In the genomic region with DNA sequence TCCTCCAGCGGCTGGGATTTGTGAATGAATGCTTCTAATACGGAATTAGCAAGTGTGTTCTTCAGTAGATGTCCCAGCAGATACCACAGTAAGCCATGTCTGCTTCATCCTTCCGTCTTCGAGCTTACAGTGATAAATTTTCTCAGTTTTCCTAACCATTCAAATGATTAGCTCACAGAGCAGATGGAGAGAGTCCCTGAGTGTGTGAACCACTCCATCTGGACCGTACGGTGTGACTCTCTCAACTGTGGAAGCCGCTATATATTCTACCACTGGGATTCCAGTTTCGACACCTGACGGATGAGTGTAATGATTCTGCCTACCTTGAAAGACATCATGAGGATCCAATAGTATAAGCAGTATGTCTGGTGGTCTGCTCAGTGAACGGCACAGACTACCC, we compare ENCODE assay signal across 28 mouse cellular contexts. TPM values are rescaled to one million over a fixed set of nuclear protein-coding genes. Genes with fewer than 3 reads are reported as not detected.
DNase-seq lines count a peak whose midpoint lies in the region; ATAC-seq and TF ChIP-seq lines count a peak whose summit lies in the region.
"Had no signal": no experiment of that assay in that cellular context is flagged by ENCODE, and none has a peak within 500 bp of the region (broad histone marks: within the 10 kb centered on the region; RNA-seq: fewer than 3 reads in every experiment).

No protein-coding gene starts in this region.

- no peak overlapping the region for H3K4me3 ChIP-seq in left cerebral cortex, adult 2 months
- H3K4me3 ChIP-seq in forebrain, embryonic 16.5 days (replicated peaks; ENCODE audit: low read length), result no peak overlapping the region
- no peak overlapping the region for H3K4me3 ChIP-seq in hindbrain, postnatal 0 days (ENCODE audit: low read length)
- H3K4me3 ChIP-seq: embryonic facial prominence, embryonic 15.5 days; hindbrain, embryonic 10.5 days; kidney, embryonic 15.5 days; limb, embryonic 12.5 days; midbrain, embryonic 15.5 days; neural tube, embryonic 12.5 days had no signal

- no peaks in the 10 kb centered on the region for H3K36me3 ChIP-seq in forebrain, embryonic 16.5 days (ENCODE audit: control insufficient read depth, insufficient read depth)
- H3K36me3 ChIP-seq in hindbrain, postnatal 0 days (ENCODE audit: insufficient read depth, low read length), result no peaks in the 10 kb centered on the region
- H3K36me3 ChIP-seq: embryonic facial prominence, embryonic 15.5 days; hindbrain, embryonic 10.5 days; kidney, embryonic 15.5 days; limb, embryonic 12.5 days; midbrain, embryonic 15.5 days; neural tube, embryonic 12.5 days had no signal

- no peaks in the 10 kb centered on the region for H3K27me3 ChIP-seq in forebrain, embryonic 16.5 days (replicated peaks; ENCODE audit: control insufficient read depth, insufficient read depth, low read length)
- no peaks in the 10 kb centered on the region for H3K27me3 ChIP-seq in hindbrain, postnatal 0 days (ENCODE audit: insufficient read depth, low read length)
- H3K27me3 ChIP-seq: embryonic facial prominence, embryonic 15.5 days; kidney, embryonic 15.5 days; limb, embryonic 12.5 days; midbrain, embryonic 15.5 days; neural tube, embryonic 12.5 days had no signal

- peak; percentile 84 for ATAC-seq in forebrain, embryonic 16.5 days
- no peak for ATAC-seq in hindbrain, postnatal 0 days
- ATAC-seq: activated CD4-positive, CD25-positive, alpha-beta regulatory T cell, adult 4 months; liver, postnatal 0 days; lung, postnatal 0 days; midbrain, embryonic 15.5 days had no signal

- H3K4me1 ChIP-seq in forebrain, embryonic 16.5 days (replicated peaks; ENCODE audit: control insufficient read depth, insufficient read depth, low read length), result peaks cover 9% of the 10 kb centered on the region
- H3K4me1 ChIP-seq in hindbrain, postnatal 0 days (ENCODE audit: insufficient read depth, low read length), result peaks cover 4% of the 10 kb centered on the region; the same call in 1 of the 2 replicates
- H3K4me1 ChIP-seq: kidney, embryonic 15.5 days; limb, embryonic 12.5 days had no signal

- no peak overlapping the region for H3K27ac ChIP-seq in left cerebral cortex, adult 2 months
- no peak overlapping the region for H3K27ac ChIP-seq in forebrain, embryonic 16.5 days (ENCODE audit: low read length)
- H3K27ac ChIP-seq in hindbrain, postnatal 0 days, result no peak overlapping the region
- H3K27ac ChIP-seq: embryonic facial prominence, embryonic 15.5 days; hindbrain, embryonic 10.5 days; kidney, embryonic 15.5 days; limb, embryonic 12.5 days; macrophage; midbrain, embryonic 15.5 days; neural tube, embryonic 12.5 days had no signal

- no peak overlapping the region for H3K4me2 ChIP-seq in forebrain, embryonic 16.5 days (ENCODE audit: low read length)
- no peak overlapping the region for H3K4me2 ChIP-seq in hindbrain, postnatal 0 days (ENCODE audit: low read depth, low read length)
- H3K4me2 ChIP-seq: embryonic facial prominence, embryonic 15.5 days; heart, embryonic 11.5 days; kidney, embryonic 15.5 days; limb, embryonic 12.5 days; liver, embryonic 11.5 days; midbrain, embryonic 15.5 days; neural tube, embryonic 12.5 days had no signal

- WGBS in forebrain, embryonic 16.5 days, result 68% methylated on average over 10 of the region's 10 CpGs
- WGBS in hindbrain, postnatal 0 days, result 80% methylated on average over 10 of the region's 10 CpGs

- no peak for TF ChIP-seq CTCF in left cerebral cortex, adult 2 months (IDR thresholded peaks at IDR 0.05)
- TF ChIP-seq CTCF in hindbrain, postnatal 0 days (IDR thresholded peaks at IDR 0.05; ENCODE audit: low read depth), result no peak

- intact Hi-C loops in left cerebral cortex, adult 2 months (cut with DNase I), result no loop called here
- intact Hi-C loops in left cerebral cortex, postnatal 25 days (cut with DNase I), result no loop called here

- H3K9me3 ChIP-seq in forebrain, embryonic 16.5 days (ENCODE audit: control insufficient read depth, low read length), result no peaks in the 10 kb centered on the region
- H3K9me3 ChIP-seq in hindbrain, postnatal 0 days (ENCODE audit: low read length), result no peaks in the 10 kb centered on the region
- H3K9me3 ChIP-seq: embryonic facial prominence, embryonic 15.5 days; hindbrain, embryonic 10.5 days; kidney, embryonic 15.5 days; limb, embryonic 12.5 days; midbrain, embryonic 15.5 days; neural tube, embryonic 12.5 days had no signal

- no peak overlapping the region for H3K9ac ChIP-seq in forebrain, embryonic 16.5 days (replicated peaks; ENCODE audit: low read depth, low read length)
- no peak overlapping the region for H3K9ac ChIP-seq in hindbrain, postnatal 0 days (replicated peaks; ENCODE audit: low read length)
- H3K9ac ChIP-seq: embryonic facial prominence, embryonic 15.5 days; kidney, embryonic 15.5 days; limb, embryonic 12.5 days; liver, postnatal 0 days; midbrain, embryonic 15.5 days; neural tube, embryonic 12.5 days had no signal

- peak; percentile 21 to 61 for DNase-seq in frontal cortex, postnatal 36 days (ENCODE audit: low spot score in 2 of 2)
- DNase-seq in frontal cortex, postnatal 10 days (ENCODE audit: low spot score in 2 of 2), result no peak
- peak; percentile 11 for DNase-seq in left cerebral cortex, adult 11 months (ENCODE audit: low spot score)
- no peak for DNase-seq in left cerebral cortex, adult 2 months (ENCODE audit: extremely low spot score in 1 of 2, low spot score in 2 of 2)
- DNase-seq in left cerebral cortex, postnatal 25 days (ENCODE audit: low spot score in 2 of 2), result peak; percentile 34 to 74
- DNase-seq in retina, postnatal 1 day, result no peak
- DNase-seq in hindbrain, postnatal 0 days (ENCODE audit: low spot score), result no peak
- DNase-seq: adrenal gland, adult 8-10 months; cerebellum, adult 8-10 months; gastrocnemius, postnatal 10 days; kidney, adult 11 months; kidney, postnatal 36 days; liver, postnatal 0 days; thymus, postnatal 14 days had no signal

RNA-seq across cellular contexts. Expression of gene March4, which starts 44.1 kb away (rescaled TPM):
- total RNA-seq in left cerebral cortex, adult 2 months (2021), result 10 to 100 TPM; 17.9 to 22.6 TPM
- 6.1 and 7.7 TPM in 2 replicates for polyA plus RNA-seq in forebrain, embryonic 16.5 days (2015; fragmentation: Nextera tagmentation; extraction: Ambion mirVana)
- 10 to 100 TPM; 24.4 to 25.9 TPM for total RNA-seq in left cerebral cortex, postnatal 25 days (2021)
- total RNA-seq in hindbrain, postnatal 0 days (2014; rRNA removed), result 34.6 and 34.9 TPM in 2 replicates
- polyA plus RNA-seq in hindbrain, postnatal 0 days (2015; fragmentation: Nextera tagmentation; extraction: Ambion mirVana), result 6.6 and 7.5 TPM in 2 replicates
- total RNA-seq: granulocyte monocyte progenitor cell, adult 5-6 weeks had no signal
- polyA plus RNA-seq: activated CD4-positive, CD25-positive, alpha-beta regulatory T cell, adult 4 months; heart, embryonic 11.5 days; heart, postnatal 0 days; limb, embryonic 12.5 days; liver, embryonic 11.5 days; liver, postnatal 0 days; macrophage had no signal

Comparison
In these comparisons a context has a peak if more than half of its experiments do, and no peak if none do; other contexts are left out.
1. DNase-seq: peak in frontal cortex, postnatal 36 days (2 of 2), left cerebral cortex, adult 11 months (single experiment) and left cerebral cortex, postnatal 25 days (2 of 2); none in frontal cortex, postnatal 10 days (0 of 2), left cerebral cortex, adult 2 months (0 of 2), retina, postnatal 1 day (single experiment) and hindbrain, postnatal 0 days (single experiment).